Mouse (Mus musculus): Measurements from ENCODE around the gene Thbs4. TPM values are rescaled to one million over a fixed set of nuclear protein-coding genes. Genes with fewer than 3 reads are reported as not detected.
A peak's percentile ranks its signal among the peaks of the same experiment; 100 is the strongest.

Thbs4 gene
- polyA plus RNA-seq, 1 experiment from 2014 or later, result 23.2 TPM

GRCm38 (mm10) chr13:92784311-92784710 lies 10.3 kb downstream of the Thbs4 start:
- no peaks in the 10 kb centered on the region for H3K9me3 ChIP-seq
- H3K9ac ChIP-seq, result no peak overlapping the region
- H3K27me3 ChIP-seq (replicated peaks), result no peaks in the 10 kb centered on the region
- H3K4me1 ChIP-seq (replicated peaks), result peaks cover 10% of the 10 kb centered on the region; the same call in 1 of the 2 replicates
- no peak for ATAC-seq
- WGBS, result 91% methylated on average over 3 of the region's 3 CpGs
- H3K4me2 ChIP-seq (replicated peaks), result no peak overlapping the region
- no peak overlapping the region for H3K4me3 ChIP-seq (replicated peaks)
- H3K36me3 ChIP-seq, result no peaks in the 10 kb centered on the region
- no peak overlapping the region for H3K27ac ChIP-seq

- no peaks in the 10 kb centered on the region for H3K36me3 ChIP-seq
- no peak for ATAC-seq
- H3K4me1 ChIP-seq (replicated peaks), result peaks cover 10% of the 10 kb centered on the region; the same call in 1 of the 2 replicates
- no peaks in the 10 kb centered on the region for H3K27me3 ChIP-seq (replicated peaks)
- H3K4me3 ChIP-seq (replicated peaks), result no peak overlapping the region
- no peaks in the 10 kb centered on the region for H3K9me3 ChIP-seq
- no peak overlapping the region for H3K9ac ChIP-seq
- H3K27ac ChIP-seq, result no peak overlapping the region
- no peak overlapping the region for H3K4me2 ChIP-seq (replicated peaks)
- WGBS, result 97% methylated on average over 4 of the region's 4 CpGs
Measured at GRCm38 (mm10) chr13:92783551-92783950, 11.1 kb downstream of the Thbs4 start.

- H3K27ac ChIP-seq, result no peak overlapping the region
- H3K36me3 ChIP-seq, result no peaks in the 10 kb centered on the region
- H3K4me1 ChIP-seq (replicated peaks), result peaks cover 10% of the 10 kb centered on the region; the same call in 1 of the 2 replicates
- 44% methylated on average over 8 of the region's 8 CpGs for WGBS
- H3K4me3 ChIP-seq (replicated peaks), result no peak overlapping the region
- no peaks in the 10 kb centered on the region for H3K27me3 ChIP-seq (replicated peaks)
- no peaks in the 10 kb centered on the region for H3K9me3 ChIP-seq
- ATAC-seq, result no peak
- no peak overlapping the region for H3K4me2 ChIP-seq (replicated peaks)
- H3K9ac ChIP-seq, result no peak overlapping the region
Measured at GRCm38 (mm10) chr13:92780927-92781326, 13.7 kb downstream of the Thbs4 start.

- H3K36me3 ChIP-seq, result no peaks in the 10 kb centered on the region
- H3K4me3 ChIP-seq (replicated peaks), result no peak overlapping the region
- no peaks in the 10 kb centered on the region for H3K27me3 ChIP-seq (replicated peaks)
- ATAC-seq, result no peak
- no peak overlapping the region for H3K9ac ChIP-seq
- H3K27ac ChIP-seq, result 0 out of 2 replicates have a peak overlapping the region, but pooled peaks have one; percentile 23
- H3K4me2 ChIP-seq (replicated peaks), result no peak overlapping the region
- H3K4me1 ChIP-seq (replicated peaks), result peaks cover 10% of the 10 kb centered on the region; the same call in 1 of the 2 replicates
- no peaks in the 10 kb centered on the region for H3K9me3 ChIP-seq
- WGBS, result 62% methylated on average over 4 of the region's 4 CpGs
Measured at GRCm38 (mm10) chr13:92780076-92780475, 14.5 kb downstream of the Thbs4 start.

GRCm38 (mm10) chr13:92778642-92779041 lies 16.0 kb downstream of the Thbs4 start:
- no peaks in the 10 kb centered on the region for H3K9me3 ChIP-seq
- no peaks in the 10 kb centered on the region for H3K36me3 ChIP-seq
- H3K4me3 ChIP-seq (replicated peaks), result no peak overlapping the region
- no peaks in the 10 kb centered on the region for H3K27me3 ChIP-seq (replicated peaks)
- H3K4me2 ChIP-seq (replicated peaks), result no peak overlapping the region
- WGBS, result 69% methylated on average over 7 of the region's 7 CpGs
- H3K4me1 ChIP-seq (replicated peaks), result peaks cover 10% of the 10 kb centered on the region; the same call in 1 of the 2 replicates
- H3K27ac ChIP-seq, result no peak overlapping the region
- no peak for ATAC-seq
- no peak overlapping the region for H3K9ac ChIP-seq

- no peak overlapping the region for H3K4me2 ChIP-seq (replicated peaks)
- no peak overlapping the region for H3K9ac ChIP-seq
- H3K36me3 ChIP-seq, result no peaks in the 10 kb centered on the region
- H3K4me1 ChIP-seq (replicated peaks), result 0 out of 2 replicates have a peak, but pooled peaks cover 4% of the 10 kb centered on the region
- WGBS, result 84% methylated on average over 7 of the region's 7 CpGs
- no peaks in the 10 kb centered on the region for H3K9me3 ChIP-seq
- no peaks in the 10 kb centered on the region for H3K27me3 ChIP-seq (replicated peaks)
- no peak for ATAC-seq
- H3K4me3 ChIP-seq (replicated peaks), result no peak overlapping the region
- H3K27ac ChIP-seq, result no peak overlapping the region
Measured at GRCm38 (mm10) chr13:92775916-92776315, 18.7 kb downstream of the Thbs4 start.

- 0 out of 2 replicates have a peak, but pooled peaks cover 3% of the 10 kb centered on the region for H3K4me1 ChIP-seq (replicated peaks)
- no peaks in the 10 kb centered on the region for H3K36me3 ChIP-seq
- no peaks in the 10 kb centered on the region for H3K9me3 ChIP-seq
- H3K9ac ChIP-seq, result no peak overlapping the region
- WGBS, result 90% methylated on average over 9 of the region's 9 CpGs
- H3K27me3 ChIP-seq (replicated peaks), result no peaks in the 10 kb centered on the region
- H3K27ac ChIP-seq, result no peak overlapping the region
- H3K4me2 ChIP-seq (replicated peaks), result no peak overlapping the region
- no peak for ATAC-seq
- H3K4me3 ChIP-seq (replicated peaks), result no peak overlapping the region
Measured at GRCm38 (mm10) chr13:92774887-92775286, 19.7 kb downstream of the Thbs4 start.

- Histone ChIP-seq H3K27ac (no peak overlapping the region), H3K4me1 (replicated peaks) (no peaks in the 10 kb centered on the region), H3K36me3 (no peaks in the 10 kb centered on the region), H3K9me3 (no peaks in the 10 kb centered on the region), H3K4me2 (replicated peaks) (no peak overlapping the region), H3K9ac (no peak overlapping the region), H3K27me3 (replicated peaks) (no peaks in the 10 kb centered on the region), H3K4me3 (replicated peaks) (no peak overlapping the region)
- WGBS, result 77% methylated on average over 8 of the region's 8 CpGs
- ATAC-seq, result no peak
Measured at GRCm38 (mm10) chr13:92772500-92772899, 22.1 kb downstream of the Thbs4 start.

GRCm38 (mm10) chr13:92771566-92771965 lies 23.1 kb downstream of the Thbs4 start:
- Histone ChIP-seq H3K27me3 (replicated peaks) (no peaks in the 10 kb centered on the region), H3K27ac (no peak overlapping the region), H3K9me3 (no peaks in the 10 kb centered on the region), H3K4me3 (replicated peaks) (no peak overlapping the region), H3K9ac (no peak overlapping the region), H3K36me3 (no peaks in the 10 kb centered on the region), H3K4me2 (replicated peaks) (no peak overlapping the region), H3K4me1 (replicated peaks) (no peaks in the 10 kb centered on the region)
- WGBS, result 71% methylated on average over 5 of the region's 5 CpGs
- peak; percentile 61; the same call in 1 of the 2 replicates for ATAC-seq

- no peak overlapping the region for H3K4me3 ChIP-seq (replicated peaks)
- no peaks in the 10 kb centered on the region for H3K36me3 ChIP-seq
- no peaks in the 10 kb centered on the region for H3K27me3 ChIP-seq (replicated peaks)
- WGBS, result 71% methylated on average over 6 of the region's 6 CpGs
- H3K4me2 ChIP-seq (replicated peaks), result no peak overlapping the region
- no peak for ATAC-seq
- H3K9me3 ChIP-seq, result no peaks in the 10 kb centered on the region
- H3K27ac ChIP-seq, result no peak overlapping the region
- no peak overlapping the region for H3K9ac ChIP-seq
- no peaks in the 10 kb centered on the region for H3K4me1 ChIP-seq (replicated peaks)
Measured at GRCm38 (mm10) chr13:92765454-92766242, 29.0 kb downstream of the Thbs4 start.

- H3K27me3 ChIP-seq (replicated peaks), result no peaks in the 10 kb centered on the region
- WGBS, result 56% methylated on average over 1 of the region's 1 CpGs
- H3K4me2 ChIP-seq (replicated peaks), result no peak overlapping the region
- H3K4me1 ChIP-seq (replicated peaks), result no peaks in the 10 kb centered on the region
- H3K36me3 ChIP-seq, result no peaks in the 10 kb centered on the region
- no peak overlapping the region for H3K4me3 ChIP-seq (replicated peaks)
- no peak for ATAC-seq
- H3K27ac ChIP-seq, result no peak overlapping the region
- no peak overlapping the region for H3K9ac ChIP-seq
- H3K9me3 ChIP-seq, result no peaks in the 10 kb centered on the region
Measured at GRCm38 (mm10) chr13:92762322-92762721, 32.3 kb downstream of the Thbs4 start.

GRCm38 (mm10) chr13:92760519-92760918 lies 34.1 kb downstream of the Thbs4 start:
- 89% methylated on average over 6 of the region's 6 CpGs for WGBS
- no peak overlapping the region for H3K4me3 ChIP-seq (replicated peaks)
- H3K27me3 ChIP-seq (replicated peaks), result no peaks in the 10 kb centered on the region
- no peak overlapping the region for H3K27ac ChIP-seq
- no peak for ATAC-seq
- no peaks in the 10 kb centered on the region for H3K36me3 ChIP-seq
- no peaks in the 10 kb centered on the region for H3K9me3 ChIP-seq
- H3K4me1 ChIP-seq (replicated peaks), result no peaks in the 10 kb centered on the region
- no peak overlapping the region for H3K4me2 ChIP-seq (replicated peaks)
- no peak overlapping the region for H3K9ac ChIP-seq

- Histone ChIP-seq H3K36me3 (no peaks in the 10 kb centered on the region), H3K27me3 (replicated peaks) (no peaks in the 10 kb centered on the region), H3K4me2 (replicated peaks) (no peak overlapping the region), H3K9ac (no peak overlapping the region), H3K9me3 (no peaks in the 10 kb centered on the region), H3K4me1 (replicated peaks) (no peaks in the 10 kb centered on the region), H3K27ac (no peak overlapping the region), H3K4me3 (replicated peaks) (no peak overlapping the region)
- ATAC-seq, result no peak
- 85% methylated on average over 4 of the region's 4 CpGs for WGBS
Measured at GRCm38 (mm10) chr13:92759096-92759495, 35.5 kb downstream of the Thbs4 start.
